Mouse (Mus musculus): ENCODE measurements around the gene Zcchc9. TPM values are rescaled to one million over a fixed set of nuclear protein-coding genes. Genes with fewer than 3 reads are reported as not detected.

Zcchc9 gene
- polyA plus RNA-seq, 1 experiment from 2014 or later: 34.7 TPM

- Histone ChIP-seq H3K27ac (no peak overlapping the region), H3K4me2 (no peak overlapping the region), H3K4me3 (replicated peaks) (no peak overlapping the region), H3K4me1 (replicated peaks) (no peaks in the 10 kb centered on the region), H3K9ac (replicated peaks) (no peak overlapping the region), H3K36me3 (no peaks in the 10 kb centered on the region), H3K27me3 (no peaks in the 10 kb centered on the region; the same call in 1 of the 2 replicates), H3K9me3 (no peaks in the 10 kb centered on the region)
- ATAC-seq (ENCODE audit: insufficient number of reproducible peaks, insufficient read depth, low FRiP score, low TSS enrichment, low read depth): no peak
- WGBS: 89% methylated on average over 8 of the region's 8 CpGs
These were observed 47.0 kb downstream of the Zcchc9 start for GRCm38 (mm10) chr13:91760302-91761050.

GRCm38 (mm10) chr13:91759791-91760190 is 47.7 kb downstream of the Zcchc9 start:
- no peak for ATAC-seq (ENCODE audit: insufficient number of reproducible peaks, insufficient read depth, low FRiP score, low TSS enrichment, low read depth)
- Histone ChIP-seq H3K4me3 (replicated peaks) (no peak overlapping the region), H3K36me3 (no peaks in the 10 kb centered on the region), H3K27me3 (no peaks in the 10 kb centered on the region; the same call in 1 of the 2 replicates), H3K9ac (replicated peaks) (no peak overlapping the region), H3K4me2 (no peak overlapping the region), H3K4me1 (replicated peaks) (no peaks in the 10 kb centered on the region), H3K9me3 (no peaks in the 10 kb centered on the region), H3K27ac (no peak overlapping the region)
- WGBS: 82% methylated on average over 8 of the region's 8 CpGs

GRCm38 (mm10) chr13:91758316-91759048 is 49.0 kb downstream of the Zcchc9 start:
- ATAC-seq (ENCODE audit: insufficient number of reproducible peaks, insufficient read depth, low FRiP score, low TSS enrichment, low read depth): no peak
- Histone ChIP-seq H3K9me3 (no peaks in the 10 kb centered on the region), H3K36me3 (no peaks in the 10 kb centered on the region), H3K27me3 (no peaks in the 10 kb centered on the region; the same call in 1 of the 2 replicates), H3K4me1 (replicated peaks) (no peaks in the 10 kb centered on the region), H3K9ac (replicated peaks) (no peak overlapping the region), H3K27ac (no peak overlapping the region), H3K4me2 (no peak overlapping the region), H3K4me3 (replicated peaks) (no peak overlapping the region)
- WGBS: 81% methylated on average over 7 of the region's 7 CpGs

GRCm38 (mm10) chr13:91756230-91756629 is 51.3 kb downstream of the Zcchc9 start:
- no peaks in the 10 kb centered on the region for H3K9me3 ChIP-seq
- no peak overlapping the region for H3K27ac ChIP-seq
- WGBS: 92% methylated on average over 4 of the region's 4 CpGs
- no peaks in the 10 kb centered on the region for H3K27me3 ChIP-seq
- H3K4me3 ChIP-seq (replicated peaks): no peak overlapping the region
- H3K36me3 ChIP-seq: no peaks in the 10 kb centered on the region
- H3K4me2 ChIP-seq: no peak overlapping the region
- H3K9ac ChIP-seq (replicated peaks): no peak overlapping the region
- H3K4me1 ChIP-seq (replicated peaks): no peaks in the 10 kb centered on the region
- no peak for ATAC-seq (ENCODE audit: insufficient number of reproducible peaks, insufficient read depth, low FRiP score, low TSS enrichment, low read depth)

GRCm38 (mm10) chr13:91754762-91755161 is 52.7 kb downstream of the Zcchc9 start:
- Histone ChIP-seq H3K4me2 (no peak overlapping the region), H3K27ac (no peak overlapping the region), H3K9ac (replicated peaks) (no peak overlapping the region), H3K4me3 (replicated peaks) (no peak overlapping the region), H3K27me3 (no peaks in the 10 kb centered on the region), H3K4me1 (replicated peaks) (no peaks in the 10 kb centered on the region), H3K36me3 (no peaks in the 10 kb centered on the region), H3K9me3 (no peaks in the 10 kb centered on the region)
- ATAC-seq (ENCODE audit: insufficient number of reproducible peaks, insufficient read depth, low FRiP score, low TSS enrichment, low read depth): no peak

- Histone ChIP-seq H3K9me3 (no peaks in the 10 kb centered on the region), H3K4me3 (replicated peaks) (no peak overlapping the region), H3K4me1 (replicated peaks) (no peaks in the 10 kb centered on the region), H3K4me2 (no peak overlapping the region), H3K9ac (replicated peaks) (no peak overlapping the region), H3K27ac (0 out of 2 replicates have a peak overlapping the region, but pooled peaks have one; percentile 7), H3K36me3 (no peaks in the 10 kb centered on the region), H3K27me3 (no peaks in the 10 kb centered on the region)
- peak; percentile 52; the same call in 1 of the 2 replicates for ATAC-seq (ENCODE audit: insufficient number of reproducible peaks, insufficient read depth, low FRiP score, low TSS enrichment, low read depth)
- 64% methylated on average over 4 of the region's 4 CpGs for WGBS
These were observed 53.8 kb downstream of the Zcchc9 start for GRCm38 (mm10) chr13:91753724-91754123.

GRCm38 (mm10) chr13:91749981-91750380 is 57.5 kb downstream of the Zcchc9 start:
- no peaks in the 10 kb centered on the region for H3K4me1 ChIP-seq (replicated peaks)
- no peaks in the 10 kb centered on the region for H3K36me3 ChIP-seq
- H3K27ac ChIP-seq: no peak overlapping the region
- WGBS: 87% methylated on average over 4 of the region's 4 CpGs
- no peak overlapping the region for H3K4me2 ChIP-seq
- ATAC-seq (ENCODE audit: insufficient number of reproducible peaks, insufficient read depth, low FRiP score, low TSS enrichment, low read depth): no peak
- no peak overlapping the region for H3K4me3 ChIP-seq (replicated peaks)
- H3K9ac ChIP-seq (replicated peaks): no peak overlapping the region
- no peaks in the 10 kb centered on the region for H3K9me3 ChIP-seq
- H3K27me3 ChIP-seq: no peaks in the 10 kb centered on the region

GRCm38 (mm10) chr13:91748401-91748800 is 59.1 kb downstream of the Zcchc9 start:
- Histone ChIP-seq H3K4me3 (replicated peaks) (no peak overlapping the region), H3K27ac (no peak overlapping the region), H3K4me2 (no peak overlapping the region), H3K27me3 (no peaks in the 10 kb centered on the region), H3K9me3 (no peaks in the 10 kb centered on the region), H3K36me3 (no peaks in the 10 kb centered on the region), H3K9ac (replicated peaks) (no peak overlapping the region), H3K4me1 (replicated peaks) (no peaks in the 10 kb centered on the region)
- ATAC-seq (ENCODE audit: insufficient number of reproducible peaks, insufficient read depth, low FRiP score, low TSS enrichment, low read depth): no peak
- 90% methylated on average over 2 of the region's 2 CpGs for WGBS

Small RNA genes lying within 50 kb of the gene (microRNA-seq; reads per million reads assigned to microRNA genes)
- gene Gm27656: not detected

Other genes with a start within 250 kb of the Zcchc9 start
- not detected in 2 replicates for gene Acot12, start 66.2 kb downstream of the Zcchc9 start, polyA plus RNA-seq (2016; fragmentation: Nextera tagmentation; extraction: Ambion mirVana)
- gene Ckmt2, start 69.2 kb upstream of the Zcchc9 start, polyA plus RNA-seq (2016; fragmentation: Nextera tagmentation; extraction: Ambion mirVana): not detected in 2 replicates

All from limb, embryonic 12.5 days (tissue).